Mouse (Mus musculus) intestine, embryonic 16.5 days (tissue): ENCODE data around the gene Gprasp1. TPM values are rescaled to one million over a fixed set of nuclear protein-coding genes. Genes with fewer than 3 reads are reported as not detected.
"Not testable (repeated sequence)": the region's sequence is repeated elsewhere in the genome, so short reads cannot be mapped to it uniquely, and the experiment has no call there.

Experiments used
- ATAC-seq: fragments of 200-750 bp; cut with Nextera tagmentation; 2 replicates; pipeline ENCODE4 v1.8.0; 2017; ENCODE audit warnings: moderate TSS enrichment, moderate library complexity
- H3K27ac ChIP-seq: fragments of 300-500 bp; sonication (generic); 2 replicates; pipeline ENCODE4 v1.5.1; 2014; ENCODE audit warnings: mild to moderate bottlenecking, low read length
- H3K27me3 ChIP-seq: fragments of 300-500 bp; sonication (generic); replicated peaks from 2 replicates; pipeline ENCODE4 v1.6.1; 2014; ENCODE audit warnings: low read length, control low read depth, mixed read lengths; ENCODE audit not compliant: control insufficient read depth, insufficient read depth
- H3K36me3 ChIP-seq: fragments of 300-500 bp; sonication (generic); 2 replicates; pipeline ENCODE4 v1.6.1; 2014; ENCODE audit warnings: low read length, control low read depth; ENCODE audit not compliant: control insufficient read depth, insufficient read depth
- H3K4me1 ChIP-seq: fragments of 300-500 bp; sonication (generic); 2 replicates; pipeline ENCODE4 v1.6.1; 2014; ENCODE audit warnings: low read length, control low read depth, mixed read lengths; ENCODE audit not compliant: control insufficient read depth, insufficient read depth
- H3K4me2 ChIP-seq: fragments of 300-500 bp; sonication (generic); 2 replicates; pipeline ENCODE4 v1.6.1; 2014; ENCODE audit warnings: low read depth, low read length, control low read depth
- H3K4me3 ChIP-seq: fragments of 300-500 bp; sonication (generic); 2 replicates; pipeline ENCODE4 v1.5.1; 2014; ENCODE audit warnings: mild to moderate bottlenecking, low read length
- H3K9ac ChIP-seq: fragments of 300-500 bp; sonication (generic); 2 replicates; pipeline ENCODE4 v1.6.1; 2014; ENCODE audit warnings: low read depth, low read length
- H3K9me3 ChIP-seq: fragments of 300-500 bp; sonication (generic); 2 replicates; pipeline ENCODE4 v1.6.1; 2016; ENCODE audit warnings: low read length, control low read depth; ENCODE audit not compliant: control insufficient read depth
- WGBS: fragments of 180-500 bp; shearing (Covaris S2); extraction: QIAGEN DNeasy Blood & Tissue Kit; methylation state at CpG from one replicate; pipeline ENCODE4 v1.1.7; 2014; 5-methylcytosine and 5-hydroxymethylcytosine counted together
- polyA plus RNA-seq: library from polyadenylated mRNA; unstranded; fragments of >200 nt; fragmentation: Nextera tagmentation; extraction: Ambion mirVana; gene quantifications from 2 replicates; pipeline ENCODE4 v1.2.1, GENCODE M21; 2015

Gprasp1 gene
- 20.9 TPM in 2 replicates for polyA plus RNA-seq

GRCm38 (mm10) chrX:135742304-135743055 is at the start of gene Gprasp1, which contains the start of gene Armcx5:
Gprasp1 (plus strand) TSS chrX:135742733.
Armcx5 (plus strand) TSS chrX:135742733.
- peak within 1 kb of the TSS; percentile 66 for H3K4me3 ChIP-seq
- WGBS: 16% methylated on average over 48 of the region's 48 CpGs
- H3K9ac ChIP-seq: peak within 1 kb of the TSS; percentile 73
- H3K27me3 ChIP-seq: no peaks in the 10 kb centered on the region
- H3K9me3 ChIP-seq: no peaks in the 10 kb centered on the region
- peak within 1 kb of the TSS; percentile 68 for H3K27ac ChIP-seq
- peak; percentile 99 for ATAC-seq
- H3K36me3 ChIP-seq: no peaks in the 10 kb centered on the region
- peak within 1 kb of the TSS; percentile 51 for H3K4me2 ChIP-seq
- no peaks in the 10 kb centered on the region for H3K4me1 ChIP-seq

- Histone ChIP-seq H3K9ac (no peak within 1 kb of the TSS), H3K27me3 (no peaks in the 10 kb centered on the region), H3K9me3 (no peaks in the 10 kb centered on the region), H3K4me2 (no peak within 1 kb of the TSS), H3K4me3 (no peak within 1 kb of the TSS), H3K27ac (no peak within 1 kb of the TSS), H3K4me1 (no peaks in the 10 kb centered on the region), H3K36me3 (no peaks in the 10 kb centered on the region)
- WGBS: 71% methylated on average over 1 of the region's 1 CpGs
- no peak for ATAC-seq
Measured at GRCm38 (mm10) chrX:135693633-135694032, 48.9 kb upstream of the Gprasp1 start, which contains the start of gene Tcp11x2. Tcp11x2 (minus strand) TSS chrX:135693790.

- Histone ChIP-seq H3K27ac (no peak overlapping the region), H3K4me1 (no peaks in the 10 kb centered on the region), H3K27me3 (no peaks in the 10 kb centered on the region), H3K36me3 (no peaks in the 10 kb centered on the region), H3K4me2 (no peak overlapping the region), H3K9me3 (no peaks in the 10 kb centered on the region), H3K4me3 (no peak overlapping the region), H3K9ac (no peak overlapping the region)
- no peak for ATAC-seq
- WGBS: 83% methylated on average over 1 of the region's 1 CpGs
Measured at GRCm38 (mm10) chrX:135703111-135703510, 39.4 kb upstream of the Gprasp1 start.

GRCm38 (mm10) chrX:135704349-135704748 is 38.2 kb upstream of the Gprasp1 start:
- Histone ChIP-seq H3K4me3 (no peak overlapping the region), H3K9ac (no peak overlapping the region), H3K9me3 (no peaks in the 10 kb centered on the region), H3K4me1 (no peaks in the 10 kb centered on the region), H3K27ac (no peak overlapping the region), H3K4me2 (no peak overlapping the region), H3K36me3 (no peaks in the 10 kb centered on the region), H3K27me3 (no peaks in the 10 kb centered on the region)
- no peak for ATAC-seq
- 45% methylated on average over 2 of the region's 2 CpGs for WGBS

- H3K4me2 ChIP-seq: no peak overlapping the region
- WGBS: 84% methylated on average over 2 of the region's 2 CpGs
- no peaks in the 10 kb centered on the region for H3K4me1 ChIP-seq
- H3K27me3 ChIP-seq: no peaks in the 10 kb centered on the region
- no peak overlapping the region for H3K27ac ChIP-seq
- H3K9ac ChIP-seq: no peak overlapping the region
- H3K4me3 ChIP-seq: no peak overlapping the region
- ATAC-seq: no peak
- H3K9me3 ChIP-seq: no peaks in the 10 kb centered on the region
- H3K36me3 ChIP-seq: no peaks in the 10 kb centered on the region
Measured at GRCm38 (mm10) chrX:135712845-135713244, 29.7 kb upstream of the Gprasp1 start.

GRCm38 (mm10) chrX:135725161-135725560 is 17.4 kb upstream of the Gprasp1 start, which contains the start of gene Tmsb15a:
Tmsb15a (minus strand) TSS chrX:135725261.
- Histone ChIP-seq H3K4me2 (no peak within 1 kb of the TSS), H3K36me3 (no peaks in the 10 kb centered on the region), H3K4me3 (no peak within 1 kb of the TSS), H3K9ac (no peak within 1 kb of the TSS), H3K27ac (no peak within 1 kb of the TSS), H3K4me1 (no peaks in the 10 kb centered on the region), H3K9me3 (no peaks in the 10 kb centered on the region), H3K27me3 (no peaks in the 10 kb centered on the region)
- WGBS: 85% methylated on average over 10 of the region's 10 CpGs
- no peak for ATAC-seq

GRCm38 (mm10) chrX:135738730-135739520 is 3.6 kb upstream of the Gprasp1 start:
- no peaks in the 10 kb centered on the region for H3K27me3 ChIP-seq

GRCm38 (mm10) chrX:135743056-135743355 is 473 bp downstream of the Gprasp1 start:
- H3K9me3 ChIP-seq: no peaks in the 10 kb centered on the region

More at GRCm38 (mm10) chrX:135738730-135739520, 3.6 kb upstream of the Gprasp1 start:
- 82% methylated on average over 2 of the region's 2 CpGs for WGBS
- Histone ChIP-seq H3K9me3 (no peaks in the 10 kb centered on the region), H3K9ac (no peak overlapping the region), H3K4me3 (no peak overlapping the region), H3K27ac (no peak overlapping the region), H3K4me1 (no peaks in the 10 kb centered on the region), H3K4me2 (no peak overlapping the region), H3K36me3 (no peaks in the 10 kb centered on the region)
- ATAC-seq: no peak

GRCm38 (mm10) chrX:135745376-135745775 is 2.8 kb downstream of the Gprasp1 start:
- not testable (repeated sequence) for H3K27ac ChIP-seq, H3K4me3 ChIP-seq, H3K4me2 ChIP-seq, H3K36me3 ChIP-seq, H3K9me3 ChIP-seq, H3K9ac ChIP-seq, H3K27me3 ChIP-seq, ATAC-seq, H3K4me1 ChIP-seq
- 89% methylated on average over 3 of the region's 3 CpGs for WGBS

More at GRCm38 (mm10) chrX:135743056-135743355, 473 bp downstream of the Gprasp1 start:
- peak overlapping the region; percentile 66 for H3K4me3 ChIP-seq
- no peaks in the 10 kb centered on the region for H3K36me3 ChIP-seq
- peak overlapping the region; percentile 33 for H3K27ac ChIP-seq
- ATAC-seq: no peak; the same call in 1 of the 2 replicates
- H3K27me3 ChIP-seq: no peaks in the 10 kb centered on the region
- 8% methylated on average over 7 of the region's 7 CpGs for WGBS
- H3K4me2 ChIP-seq: peak overlapping the region; percentile 51
- H3K4me1 ChIP-seq: no peaks in the 10 kb centered on the region
- H3K9ac ChIP-seq: peak overlapping the region; percentile 73
